Mouse (Mus musculus) adrenal gland, adult 18-20 months (tissue): ENCODE data around the gene Fto. TPM values are rescaled to one million over a fixed set of nuclear protein-coding genes. Genes with fewer than 3 reads are reported as not detected.

Experiments used
- DNase-seq, 2 experiments: peaks; one replicate each; pipeline ENCODE4 v3.0.0; 2021 to 2022; ENCODE audit warnings: low spot score in 2 of 2
- total RNA-seq, 2 experiments: library from RNA; stranded (reverse); gene quantifications; 1 replicate in 1 of 2; 2 replicates in 1 of 2; pipeline ENCODE4 v1.2.3; 2021

The Fto gene
- total RNA-seq, 2 experiments from 2014 or later: 73.6 to 78.4 TPM

GRCm38 (mm10) chr8:91494501-91495259, 181.4 kb downstream of the Fto start:
- no peak for DNase-seq

DNA sequence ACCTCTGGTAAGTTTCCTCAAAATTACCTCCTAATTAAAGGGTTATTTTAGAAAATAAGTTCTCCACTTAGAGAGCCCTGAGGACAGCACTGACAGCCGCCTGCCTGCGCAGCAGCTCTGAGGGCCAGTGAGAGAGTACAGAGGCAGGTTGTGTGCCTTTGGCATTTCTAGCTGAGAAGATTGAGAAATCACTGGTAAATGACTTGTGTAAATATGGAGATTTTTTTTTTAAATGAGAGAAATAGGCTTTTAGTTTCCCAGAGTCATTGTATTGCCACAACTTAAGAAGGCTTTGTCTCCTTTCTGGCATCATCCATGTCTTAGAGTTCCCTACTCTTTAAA, 181.9 kb downstream of the Fto start:
- no peak for DNase-seq

DNA sequence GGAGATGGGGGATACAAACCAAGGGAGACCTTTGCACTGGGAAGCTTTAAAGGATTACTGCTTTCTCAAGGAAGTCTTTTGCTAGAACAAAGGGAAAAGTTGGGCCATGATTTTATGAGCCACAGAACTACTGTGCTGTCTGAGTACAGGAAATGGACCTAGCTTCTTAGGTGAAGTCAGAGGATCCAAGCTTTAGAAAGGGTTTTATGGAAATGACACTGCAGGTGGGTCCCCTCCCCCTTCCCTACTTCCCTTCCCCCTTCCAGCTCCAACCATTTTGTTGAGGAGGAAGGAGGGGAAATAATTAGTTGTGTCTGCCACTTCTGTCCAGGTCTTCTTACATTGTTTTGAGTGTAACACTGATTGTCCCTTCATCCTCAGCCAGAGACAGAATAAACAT, 182.7 kb downstream of the Fto start:
- DNase-seq: no peak

DNA sequence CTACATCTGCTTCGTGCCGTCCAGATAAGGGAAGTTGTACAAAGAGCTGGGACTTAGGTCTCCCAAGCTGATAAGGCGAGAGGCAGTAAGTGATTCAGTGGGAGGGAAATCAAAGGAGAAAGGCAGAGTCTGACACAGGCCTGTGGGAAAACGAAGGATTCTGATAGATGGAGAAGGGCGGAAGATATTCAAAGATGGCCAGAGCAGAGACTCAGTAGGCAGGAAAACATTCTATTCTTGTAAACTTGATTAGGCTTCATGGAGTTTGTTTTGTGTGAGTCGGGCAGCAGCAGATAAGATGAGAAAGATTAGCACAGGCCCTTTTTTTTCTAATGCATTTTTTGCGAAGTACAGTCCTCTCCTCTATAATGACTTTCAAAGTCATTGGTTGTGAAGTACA, 183.6 kb downstream of the Fto start:
- DNase-seq: no peak

DNA sequence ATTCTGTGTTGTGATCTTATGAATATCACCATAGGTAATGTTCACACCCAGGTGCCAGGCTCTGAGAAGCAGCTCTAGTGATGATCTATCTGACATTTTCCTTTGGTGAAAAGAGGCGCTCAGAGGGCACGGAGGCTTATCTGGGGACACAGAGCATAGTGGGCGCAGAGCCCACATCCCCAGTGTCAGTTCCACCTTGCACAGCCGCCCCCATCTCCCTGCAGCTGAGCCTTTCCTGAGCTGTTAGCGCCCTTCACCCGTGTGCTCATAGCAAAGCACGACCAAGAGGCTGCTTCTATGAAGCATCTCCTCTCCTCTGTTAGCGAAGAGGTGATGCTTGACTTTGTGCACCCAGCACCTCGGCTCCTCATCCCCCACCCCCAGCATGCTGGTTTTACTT, 185.3 kb downstream of the Fto start:
- DNase-seq: no peak

GRCm38 (mm10) chr8:91499303-91499702, 186.0 kb downstream of the Fto start:
- DNase-seq: no peak

DNA sequence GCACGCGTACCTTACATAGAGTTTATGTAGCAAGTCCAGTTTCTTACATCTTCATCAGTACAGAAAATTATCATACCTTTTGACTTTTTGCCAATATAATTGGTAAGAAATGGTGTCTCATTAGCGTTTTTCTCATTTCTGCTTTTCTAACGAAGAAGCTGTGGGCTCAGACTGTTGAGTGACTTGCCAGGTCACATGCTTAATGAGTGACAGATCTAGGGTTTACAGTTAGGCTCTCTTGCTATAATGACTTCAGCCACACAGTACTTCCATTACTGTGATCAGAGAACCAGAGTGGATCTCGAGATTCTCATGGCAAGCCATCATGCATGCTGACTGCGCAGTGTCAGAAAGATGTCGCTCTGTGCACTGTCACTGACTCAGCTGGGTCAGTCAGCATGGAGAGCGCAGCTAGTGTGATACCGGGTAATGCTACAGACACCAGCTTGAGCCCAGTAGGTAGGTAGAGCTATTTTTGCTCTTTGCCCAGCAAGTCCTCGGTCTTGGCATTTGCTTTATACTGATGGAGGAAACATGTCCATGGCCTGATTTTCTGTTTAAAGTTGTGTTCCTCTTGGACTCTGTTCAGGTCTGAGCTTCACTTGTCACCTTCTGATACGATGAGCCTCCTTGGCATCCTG, 188.8 kb downstream of the Fto start:
- no peak for DNase-seq

DNA sequence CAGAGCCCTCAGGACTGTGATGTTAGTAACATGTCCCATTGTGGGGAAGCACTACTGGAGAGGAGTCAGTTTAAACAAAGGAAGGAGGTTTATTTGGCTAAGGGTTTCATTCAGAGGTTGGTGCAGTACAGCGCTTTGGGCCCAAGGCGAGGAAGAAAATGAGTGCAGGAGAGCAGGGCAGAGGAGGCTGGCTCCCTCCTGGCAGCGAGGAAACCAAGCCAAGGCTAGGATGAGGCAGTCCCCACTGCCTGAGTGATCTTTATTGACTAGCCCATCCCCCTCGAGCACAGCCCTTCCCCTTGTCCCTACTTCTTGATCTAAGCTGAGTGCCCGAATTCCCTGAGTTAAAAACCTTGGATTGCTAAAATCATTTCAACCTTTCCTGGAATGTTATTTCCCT, 189.5 kb downstream of the Fto start:
- DNase-seq: no peak

GRCm38 (mm10) chr8:91504360-91504759, 191.0 kb downstream of the Fto start:
- no peak for DNase-seq

DNA sequence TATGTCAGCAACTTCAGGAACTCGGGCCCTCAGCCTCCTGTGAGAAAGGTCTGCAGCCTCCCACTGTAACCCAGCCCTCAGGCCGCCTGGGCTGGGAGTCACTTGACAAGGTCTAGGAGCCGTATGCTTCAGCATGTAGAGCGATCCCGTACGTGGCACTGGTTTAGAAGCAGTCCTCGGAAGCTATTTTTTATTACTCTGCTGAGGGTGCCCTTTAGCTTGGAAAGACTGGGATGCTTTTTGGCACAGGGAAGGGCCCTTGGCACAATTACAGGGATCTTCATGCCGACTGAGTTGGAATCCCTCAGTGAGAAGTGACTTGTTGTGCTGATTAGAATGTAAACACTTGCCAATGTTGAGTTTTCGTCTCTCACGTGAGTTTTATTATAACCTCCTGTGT, 191.6 kb downstream of the Fto start:
- no peak for DNase-seq

DNA sequence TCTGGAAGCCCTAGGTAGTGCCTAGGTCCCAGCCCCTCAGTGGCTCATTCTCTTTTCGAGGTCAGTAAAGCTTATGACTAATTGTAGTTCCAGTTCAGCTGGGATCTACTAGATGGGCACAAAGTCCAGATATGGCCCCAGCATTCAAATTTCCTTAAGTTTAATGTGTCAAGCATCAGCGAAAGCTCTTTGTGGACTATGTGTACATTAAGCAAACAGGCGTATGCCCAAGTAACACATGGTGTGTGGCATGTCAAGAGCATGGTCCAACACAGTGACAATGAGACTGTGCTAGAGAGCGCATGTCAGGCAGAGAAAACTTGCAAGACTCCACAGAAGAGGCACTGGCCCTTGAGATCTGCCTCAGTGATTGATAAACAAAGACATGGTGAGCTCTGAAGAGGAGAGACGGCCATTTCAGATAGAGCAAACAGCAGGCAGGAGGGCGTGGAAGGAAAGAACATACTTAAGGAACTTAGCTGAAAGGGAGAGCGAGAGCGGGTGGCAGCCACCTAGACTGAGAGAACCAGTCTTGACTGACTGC, 192.2 kb downstream of the Fto start:
- no peak for DNase-seq

GRCm38 (mm10) chr8:91505997-91506672, 192.8 kb downstream of the Fto start:
- no peak for DNase-seq

DNA sequence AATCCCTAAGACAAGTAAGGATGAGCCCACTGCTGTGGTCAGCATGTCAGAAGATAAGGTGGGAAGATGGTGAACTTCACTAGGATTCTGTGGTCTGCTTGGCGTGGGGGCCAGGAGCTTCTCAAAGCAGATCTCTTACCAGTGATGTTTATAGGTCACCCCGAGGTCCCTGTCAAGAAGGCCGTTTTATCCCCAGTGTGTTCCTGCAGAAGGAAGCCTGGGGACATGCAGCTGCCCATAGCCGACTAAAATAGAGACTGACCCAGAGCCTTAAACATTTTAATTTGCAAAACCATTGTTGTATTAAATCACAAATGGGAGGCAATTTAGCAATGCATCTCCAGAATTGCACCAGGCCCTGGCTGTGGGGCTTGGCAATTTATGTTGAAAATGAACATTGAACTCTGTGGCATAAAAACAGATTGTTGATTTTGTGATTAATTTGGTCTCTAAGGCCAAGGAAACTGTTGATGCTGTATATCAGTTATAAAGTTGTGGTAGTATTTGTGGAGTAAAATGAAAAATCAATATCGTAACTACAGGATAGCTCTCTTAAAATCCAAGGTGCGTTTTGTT, 193.4 kb downstream of the Fto start:
- DNase-seq: no peak

GRCm38 (mm10) chr8:91507681-91508097, 194.4 kb downstream of the Fto start:
- DNase-seq: no peak

GRCm38 (mm10) chr8:91508284-91508683, 195.0 kb downstream of the Fto start:
- DNase-seq: no peak

DNA sequence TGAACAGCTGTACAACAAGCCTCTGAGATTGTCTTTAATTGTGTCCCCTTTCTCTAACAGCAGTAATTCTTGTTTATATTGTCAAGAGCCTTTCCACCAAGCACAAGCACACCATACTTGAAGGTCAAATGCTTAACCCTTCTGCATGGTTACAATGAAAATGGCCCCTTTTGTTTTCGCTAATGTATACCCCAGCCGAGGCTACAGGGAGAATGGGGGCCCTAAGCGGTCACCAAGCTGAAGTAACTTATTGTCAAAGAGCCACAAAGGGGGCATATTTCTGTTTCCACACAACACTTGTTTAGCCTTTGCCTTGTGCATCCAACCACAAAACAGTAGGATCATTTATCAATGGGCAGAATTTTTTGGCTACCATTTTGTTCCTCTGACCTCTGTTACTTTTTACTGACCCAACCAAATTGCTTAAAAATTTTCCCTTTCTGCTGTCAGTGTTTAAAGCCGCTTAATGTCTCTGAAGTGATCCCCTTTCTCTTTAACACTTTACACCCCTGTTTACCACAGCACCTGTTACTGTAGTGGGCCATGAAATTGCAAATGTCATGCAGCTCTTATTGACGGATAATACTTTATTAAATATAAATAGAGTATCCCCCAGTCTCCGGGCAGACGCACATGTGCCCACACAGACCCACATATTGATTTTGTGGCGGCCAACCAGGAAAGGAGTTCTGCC, 196.0 kb downstream of the Fto start:
- no peak for DNase-seq

DNA sequence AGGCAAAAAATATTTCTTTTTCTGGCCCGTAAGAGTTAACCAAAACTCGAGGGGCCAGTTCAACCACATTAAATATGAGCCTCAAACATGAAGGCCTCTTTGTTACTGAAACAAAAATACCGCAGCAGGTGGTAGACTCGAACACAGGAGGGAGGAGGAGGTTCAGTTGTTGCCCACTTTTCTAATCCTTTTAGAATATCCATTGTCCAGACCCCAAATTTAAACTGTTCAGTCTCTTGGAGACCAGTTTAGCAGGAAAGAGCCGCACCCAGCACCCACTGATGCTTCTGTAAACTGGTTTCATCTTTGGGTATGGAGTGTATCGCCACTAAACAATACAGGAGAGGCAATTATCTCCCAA, 196.6 kb downstream of the Fto start:
- DNase-seq: no peak

- no peak for DNase-seq
These were observed 197.4 kb downstream of the Fto start for GRCm38 (mm10) chr8:91510716-91511115.

GRCm38 (mm10) chr8:91511943-91512342, 198.6 kb downstream of the Fto start:
- no peak for DNase-seq

- no peak for DNase-seq
These were observed 201.6 kb downstream of the Fto start for GRCm38 (mm10) chr8:91514752-91515478.

- no peak for DNase-seq
These were observed 203.1 kb downstream of the Fto start for GRCm38 (mm10) chr8:91516422-91516821.
